Mouse (Mus musculus): ENCODE measurements around the gene Siah3. TPM values are rescaled to one million over a fixed set of nuclear protein-coding genes. Genes with fewer than 3 reads are reported as not detected.

The Siah3 gene
- polyA plus RNA-seq, 1 experiment: not detected

GRCm38 (mm10) chr14:75460436-75460835 lies 4.7 kb downstream of the Siah3 start:
- H3K4me3 ChIP-seq (ENCODE audit: insufficient read depth, low read length): no peak overlapping the region
- no peak overlapping the region for H3K27ac ChIP-seq (ENCODE audit: insufficient read depth, low read length)
- 0 out of 2 replicates have a peak, but pooled peaks cover 7% of the 10 kb centered on the region for H3K4me1 ChIP-seq (ENCODE audit: control insufficient read depth, insufficient read depth, low read length)
- TF ChIP-seq POLR2A (IDR thresholded peaks at IDR 0.05; ENCODE audit: low read depth, low read length) (no peak), CTCF (IDR thresholded peaks at IDR 0.05; ENCODE audit: borderline replicate concordance, insufficient read depth, low read length) (no peak)

GRCm38 (mm10) chr14:75461770-75462169 lies 6.0 kb downstream of the Siah3 start:
- TF ChIP-seq POLR2A (IDR thresholded peaks at IDR 0.05; ENCODE audit: low read depth, low read length): no peak
- TF ChIP-seq CTCF (IDR thresholded peaks at IDR 0.05; ENCODE audit: borderline replicate concordance, insufficient read depth, low read length): no peak
- 0 out of 2 replicates have a peak, but pooled peaks cover 7% of the 10 kb centered on the region for H3K4me1 ChIP-seq (ENCODE audit: control insufficient read depth, insufficient read depth, low read length)
- no peak overlapping the region for H3K4me3 ChIP-seq (ENCODE audit: insufficient read depth, low read length)
- no peak overlapping the region for H3K27ac ChIP-seq (ENCODE audit: insufficient read depth, low read length)

- TF ChIP-seq CTCF (IDR thresholded peaks at IDR 0.05; ENCODE audit: borderline replicate concordance, insufficient read depth, low read length) (no peak), POLR2A (IDR thresholded peaks at IDR 0.05; ENCODE audit: low read depth, low read length) (no peak)
- H3K4me3 ChIP-seq (ENCODE audit: insufficient read depth, low read length): no peak overlapping the region
- H3K27ac ChIP-seq (ENCODE audit: insufficient read depth, low read length): no peak overlapping the region
- H3K4me1 ChIP-seq (ENCODE audit: control insufficient read depth, insufficient read depth, low read length): no peaks in the 10 kb centered on the region
Measured at GRCm38 (mm10) chr14:75463171-75463570, 7.4 kb downstream of the Siah3 start.

GRCm38 (mm10) chr14:75468941-75469340 lies 13.2 kb downstream of the Siah3 start:
- H3K4me1 ChIP-seq (ENCODE audit: control insufficient read depth, insufficient read depth, low read length): peaks cover 2% of the 10 kb centered on the region; the same call in 1 of the 2 replicates

GRCm38 (mm10) chr14:75473061-75473930 lies 17.5 kb downstream of the Siah3 start:
- Histone ChIP-seq H3K4me3 (ENCODE audit: insufficient read depth, low read length) (no peak overlapping the region), H3K27ac (ENCODE audit: insufficient read depth, low read length) (no peak overlapping the region), H3K4me1 (ENCODE audit: control insufficient read depth, insufficient read depth, low read length) (peaks cover 2% of the 10 kb centered on the region; the same call in 1 of the 2 replicates)
- TF ChIP-seq CTCF (IDR thresholded peaks at IDR 0.05; ENCODE audit: borderline replicate concordance, insufficient read depth, low read length): no peak
- TF ChIP-seq POLR2A (IDR thresholded peaks at IDR 0.05; ENCODE audit: low read depth, low read length): no peak

More at GRCm38 (mm10) chr14:75468941-75469340, 13.2 kb downstream of the Siah3 start:
- no peak overlapping the region for H3K4me3 ChIP-seq (ENCODE audit: insufficient read depth, low read length)
- TF ChIP-seq CTCF (IDR thresholded peaks at IDR 0.05; ENCODE audit: borderline replicate concordance, insufficient read depth, low read length) (no peak), POLR2A (IDR thresholded peaks at IDR 0.05; ENCODE audit: low read depth, low read length) (no peak)
- H3K27ac ChIP-seq (ENCODE audit: insufficient read depth, low read length): no peak overlapping the region

GRCm38 (mm10) chr14:75475887-75476286 lies 20.1 kb downstream of the Siah3 start:
- TF ChIP-seq CTCF (IDR thresholded peaks at IDR 0.05; ENCODE audit: borderline replicate concordance, insufficient read depth, low read length) (no peak), POLR2A (IDR thresholded peaks at IDR 0.05; ENCODE audit: low read depth, low read length) (no peak)
- H3K4me3 ChIP-seq (ENCODE audit: insufficient read depth, low read length): no peak overlapping the region
- H3K4me1 ChIP-seq (ENCODE audit: control insufficient read depth, insufficient read depth, low read length): peaks cover 2% of the 10 kb centered on the region; the same call in 1 of the 2 replicates
- no peak overlapping the region for H3K27ac ChIP-seq (ENCODE audit: insufficient read depth, low read length)

GRCm38 (mm10) chr14:75482231-75483175 lies 26.7 kb downstream of the Siah3 start:
- Histone ChIP-seq H3K4me1 (ENCODE audit: control insufficient read depth, insufficient read depth, low read length) (no peaks in the 10 kb centered on the region), H3K4me3 (ENCODE audit: insufficient read depth, low read length) (no peak overlapping the region), H3K27ac (ENCODE audit: insufficient read depth, low read length) (no peak overlapping the region)
- TF ChIP-seq CTCF (IDR thresholded peaks at IDR 0.05; ENCODE audit: borderline replicate concordance, insufficient read depth, low read length) (no peak), POLR2A (IDR thresholded peaks at IDR 0.05; ENCODE audit: low read depth, low read length) (no peak)

- Histone ChIP-seq H3K4me3 (ENCODE audit: insufficient read depth, low read length) (no peak overlapping the region), H3K27ac (ENCODE audit: insufficient read depth, low read length) (no peak overlapping the region), H3K4me1 (ENCODE audit: control insufficient read depth, insufficient read depth, low read length) (no peaks in the 10 kb centered on the region)
- TF ChIP-seq CTCF (IDR thresholded peaks at IDR 0.05; ENCODE audit: borderline replicate concordance, insufficient read depth, low read length) (no peak), POLR2A (IDR thresholded peaks at IDR 0.05; ENCODE audit: low read depth, low read length) (no peak)
Measured at GRCm38 (mm10) chr14:75483176-75483546, 27.4 kb downstream of the Siah3 start.

- Histone ChIP-seq H3K27ac (ENCODE audit: insufficient read depth, low read length) (no peak overlapping the region), H3K4me1 (ENCODE audit: control insufficient read depth, insufficient read depth, low read length) (no peaks in the 10 kb centered on the region), H3K4me3 (ENCODE audit: insufficient read depth, low read length) (no peak overlapping the region)
- no peak for TF ChIP-seq CTCF (IDR thresholded peaks at IDR 0.05; ENCODE audit: borderline replicate concordance, insufficient read depth, low read length)
- TF ChIP-seq POLR2A (IDR thresholded peaks at IDR 0.05; ENCODE audit: low read depth, low read length): no peak
Measured at GRCm38 (mm10) chr14:75487932-75488331, 32.1 kb downstream of the Siah3 start.

Measured in embryonic fibroblast, embryonic 13.5 days (primary cell).